Mouse (Mus musculus): Measurements from ENCODE around the gene 1700037C18Rik.
"Not testable (repeated sequence)": the region's sequence is repeated elsewhere in the genome, so short reads cannot be mapped to it uniquely, and the experiment has no call there.

- not testable (repeated sequence) for TF ChIP-seq TAL1, GATA1 (IDR thresholded peaks at IDR 0.05; ENCODE audit: low read length)
These were observed 57.2 kb downstream of the 1700037C18Rik start for GRCm38 (mm10) chr16:3851301-3851700.

All from erythroblast, embryonic 14.5 days (primary cell).